Mouse (Mus musculus) liver, adult 2 months (tissue): Measurements from ENCODE around the gene Tm4sf20.
A peak's percentile ranks its signal among the peaks of the same experiment; 100 is the strongest.

Experiments used
- CTCF ChIP-seq: fragments of 200-500 bp; IDR thresholded peaks from 2 replicates; pipeline ENCODE4 v1.5.1; 2011; ENCODE audit warnings: low read depth, low read length, control low read depth
- POLR2A ChIP-seq: fragments of 200-500 bp; IDR thresholded peaks from 2 replicates; pipeline ENCODE4 v1.6.1; 2011; ENCODE audit warnings: low read length, control low read depth; ENCODE audit not compliant: insufficient read depth; ENCODE audit errors: extremely low read depth

DNA sequence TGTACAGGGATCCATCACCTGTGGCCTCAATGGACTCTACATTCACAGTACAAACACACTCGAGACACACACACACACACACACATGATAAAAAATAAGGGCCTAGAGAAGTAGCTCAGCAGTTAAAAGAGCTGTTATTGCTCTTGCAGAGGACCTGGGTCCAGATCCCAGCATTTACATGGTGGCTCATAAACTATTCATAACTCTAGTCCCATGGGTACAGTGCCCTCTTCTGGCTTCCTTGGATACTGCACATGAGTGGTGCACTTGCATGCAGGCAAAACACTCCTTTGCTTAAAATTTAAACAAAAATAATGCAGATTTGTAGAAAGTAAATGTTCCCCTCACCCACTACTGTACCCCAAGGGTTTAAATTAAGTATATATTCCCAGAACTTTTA lies 8.7 kb downstream of the Tm4sf20 start:
- TF ChIP-seq POLR2A (no peak), CTCF (peak; percentile 1; the same call in 1 of the 2 replicates)
